Mouse (Mus musculus) adrenal gland, adult 18-20 months (tissue): Measurements from ENCODE around the gene Ccl22. TPM values are rescaled to one million over a fixed set of nuclear protein-coding genes. Genes with fewer than 3 reads are reported as not detected.

Experiments used
- DNase-seq, 2 experiments: peaks; one replicate each; pipeline ENCODE4 v3.0.0; 2021 to 2022; ENCODE audit warnings: low spot score in 2 of 2
- total RNA-seq, 2 experiments: library from RNA; stranded (reverse); gene quantifications; 1 replicate in 1 of 2; 2 replicates in 1 of 2; pipeline ENCODE4 v1.2.3; 2021

Ccl22 gene
- total RNA-seq, 2 experiments from 2014 or later: 0.60 TPM; not detected in 1

- no peak for DNase-seq
Observed at GRCm38 (mm10) chr8:94733821-94734465, 11.4 kb upstream of the Ccl22 start.

- no peak for DNase-seq
Observed at GRCm38 (mm10) chr8:94734735-94735350, 10.5 kb upstream of the Ccl22 start.

- no peak for DNase-seq
Observed at GRCm38 (mm10) chr8:94735426-94736094, 9.8 kb upstream of the Ccl22 start.

GRCm38 (mm10) chr8:94739829-94740228, 5.6 kb upstream of the Ccl22 start:
- no peak for DNase-seq

GRCm38 (mm10) chr8:94740591-94740990, 4.8 kb upstream of the Ccl22 start:
- no peak for DNase-seq

GRCm38 (mm10) chr8:94741726-94742125, 3.7 kb upstream of the Ccl22 start:
- DNase-seq: no peak

GRCm38 (mm10) chr8:94744484-94744883, 906 bp upstream of the Ccl22 start:
- no peak for DNase-seq

- no peak for DNase-seq
Observed at GRCm38 (mm10) chr8:94744972-94745371, 418 bp upstream of the Ccl22 start.

- no peak for DNase-seq
Observed at GRCm38 (mm10) chr8:94746832-94747231, 1.4 kb downstream of the Ccl22 start.

GRCm38 (mm10) chr8:94748363-94748762, 3.0 kb downstream of the Ccl22 start:
- DNase-seq: no peak

GRCm38 (mm10) chr8:94749942-94750341, 4.6 kb downstream of the Ccl22 start:
- no peak for DNase-seq

GRCm38 (mm10) chr8:94751023-94751849, 5.8 kb downstream of the Ccl22 start:
- no peak for DNase-seq

GRCm38 (mm10) chr8:94754006-94754405, 8.6 kb downstream of the Ccl22 start:
- no peak for DNase-seq

GRCm38 (mm10) chr8:94754486-94754885, 9.1 kb downstream of the Ccl22 start:
- no peak for DNase-seq

GRCm38 (mm10) chr8:94767035-94767434, 21.6 kb downstream of the Ccl22 start:
- DNase-seq: no peak

- DNase-seq: peak; percentile 39 to 41
Observed at GRCm38 (mm10) chr8:94770945-94771344, 25.6 kb downstream of the Ccl22 start.

GRCm38 (mm10) chr8:94771941-94772670, 26.7 kb downstream of the Ccl22 start, which contains the start of gene Cx3cl1:
Gene Cx3cl1, plus strand, starts transcription at chr8:94772009.
- DNase-seq: peak; percentile 87 to 91

- DNase-seq: no peak
Observed at GRCm38 (mm10) chr8:94773048-94773447, 27.7 kb downstream of the Ccl22 start.

- DNase-seq: no peak
Observed at GRCm38 (mm10) chr8:94773700-94774171, 28.3 kb downstream of the Ccl22 start.

- DNase-seq: no peak
Observed at GRCm38 (mm10) chr8:94774601-94775000, 29.2 kb downstream of the Ccl22 start.

- no peak for DNase-seq
Observed at GRCm38 (mm10) chr8:94776346-94776745, 31.0 kb downstream of the Ccl22 start.
